Mouse (Mus musculus) NIH3T3 (cell line): ENCODE results near the gene 1810024B03Rik.

Experiments
- DNase-seq: peaks from one replicate; pipeline ENCODE4 v3.0.0-alpha.2; 2012; ENCODE audit warnings: low read depth

The 1810024B03Rik gene

GRCm38 (mm10) chr2:127182598-127183381, 25.3 kb downstream of the 1810024B03Rik start:
- DNase-seq: peak; percentile 84

DNA sequence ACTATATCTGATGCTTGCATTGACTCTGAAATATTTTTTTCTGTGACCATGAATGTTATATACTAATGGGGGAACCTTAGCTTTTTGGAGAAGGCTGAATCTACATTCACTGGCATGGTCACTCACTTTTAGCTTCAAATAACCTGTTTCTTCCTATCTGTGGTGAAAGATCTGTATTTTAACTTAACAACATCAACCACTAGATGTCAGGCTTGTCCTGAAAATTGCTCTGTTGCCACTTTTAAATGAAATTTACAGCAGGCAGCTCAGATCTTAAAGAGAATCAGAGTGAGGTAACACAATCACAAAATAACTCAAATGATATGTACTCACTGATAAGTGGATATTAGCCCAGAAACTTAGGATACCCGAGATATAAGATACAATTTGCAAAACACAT, 41.8 kb downstream of the 1810024B03Rik start:
- peak; percentile 79 for DNase-seq

DNA sequence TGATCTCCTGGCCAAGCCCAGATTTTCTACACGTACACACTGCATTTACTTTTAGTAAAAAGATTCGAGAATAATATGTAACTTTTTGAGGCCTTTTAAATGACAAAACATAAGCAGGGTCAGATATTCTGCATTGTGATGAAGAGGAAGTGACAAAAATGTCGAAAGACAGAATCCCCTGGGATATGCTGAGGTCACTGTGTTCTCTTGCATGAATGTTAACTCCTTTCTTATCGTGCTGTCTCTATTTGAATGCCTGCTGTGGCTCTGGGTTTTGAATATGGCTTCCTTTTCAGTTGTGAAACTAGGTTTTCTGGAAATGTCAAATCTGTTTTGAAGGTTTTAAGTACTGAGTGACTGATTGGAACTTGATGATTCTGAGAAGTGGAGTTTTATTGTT, 42.4 kb downstream of the 1810024B03Rik start:
- no peak for DNase-seq

DNA sequence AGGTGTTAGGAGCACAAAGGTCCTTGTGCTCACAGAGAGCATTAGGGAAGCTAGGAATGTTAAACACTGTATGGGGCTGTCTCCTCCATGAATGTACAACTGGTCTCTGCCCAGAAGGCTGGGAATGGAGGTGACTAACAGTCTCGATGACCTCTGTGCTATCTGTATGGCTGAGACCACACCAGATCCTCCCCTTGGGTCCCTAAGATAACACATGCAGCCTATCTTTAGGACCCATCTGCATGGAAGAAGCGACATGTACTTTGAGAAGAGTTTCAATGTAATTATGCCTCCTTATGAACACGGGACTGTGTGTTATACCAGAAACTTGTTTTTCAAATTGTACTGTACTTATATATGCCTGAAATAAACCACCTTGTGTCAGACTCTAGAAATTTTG, 62.4 kb downstream of the 1810024B03Rik start:
- DNase-seq: no peak

DNA sequence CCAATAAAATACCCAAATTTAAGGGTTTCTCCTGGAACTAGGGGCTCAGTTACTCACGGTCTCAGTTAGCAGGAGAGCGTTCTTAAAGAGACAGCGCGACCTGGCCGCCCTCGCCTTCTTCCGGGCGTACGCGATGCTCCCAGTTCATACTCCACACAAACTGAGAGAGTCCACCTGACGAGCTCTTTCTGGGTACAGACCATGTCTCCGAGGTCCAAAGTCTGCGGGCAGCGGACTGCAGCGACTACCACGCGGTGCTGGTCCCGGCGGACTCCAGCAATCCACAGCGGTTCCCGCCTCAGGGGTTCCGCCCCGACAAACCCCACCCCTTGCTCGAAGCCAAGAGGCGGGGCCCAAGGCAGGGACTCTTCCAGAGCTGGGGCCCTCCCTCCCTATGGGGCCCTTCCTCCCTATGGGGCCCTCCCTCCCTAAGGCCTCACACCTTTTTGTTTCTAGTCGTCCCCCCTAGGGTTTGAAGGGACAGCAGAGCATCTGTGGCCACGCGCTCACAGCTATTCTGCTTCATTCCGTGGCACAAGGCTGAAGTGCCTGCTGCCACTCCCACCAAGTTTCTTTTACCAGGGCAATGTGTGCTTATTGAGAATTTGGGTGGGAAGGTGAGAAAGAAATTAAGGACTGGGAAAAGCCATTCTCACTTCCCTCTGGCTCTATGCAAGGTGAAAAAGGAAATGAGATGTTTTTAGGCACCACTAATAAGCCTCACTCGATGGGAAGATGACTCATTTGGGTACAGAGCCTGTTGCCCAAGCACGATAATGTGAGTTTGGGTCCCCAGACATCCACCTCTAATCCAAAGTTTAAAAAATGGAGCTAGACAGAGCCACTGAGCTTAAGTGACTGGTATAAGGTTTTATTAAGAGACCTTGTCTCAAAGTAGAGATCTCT, 64.7 kb downstream of the 1810024B03Rik start, which contains the start of gene Itpripl1:
Gene Itpripl1 (minus strand): TSS at position 285 of the 906 bp plus-strand sequence.
- peak; percentile 84 for DNase-seq

GRCm38 (mm10) chr2:127142577-127143157, 65.4 kb downstream of the 1810024B03Rik start:
- DNase-seq: peak; percentile 45

DNA sequence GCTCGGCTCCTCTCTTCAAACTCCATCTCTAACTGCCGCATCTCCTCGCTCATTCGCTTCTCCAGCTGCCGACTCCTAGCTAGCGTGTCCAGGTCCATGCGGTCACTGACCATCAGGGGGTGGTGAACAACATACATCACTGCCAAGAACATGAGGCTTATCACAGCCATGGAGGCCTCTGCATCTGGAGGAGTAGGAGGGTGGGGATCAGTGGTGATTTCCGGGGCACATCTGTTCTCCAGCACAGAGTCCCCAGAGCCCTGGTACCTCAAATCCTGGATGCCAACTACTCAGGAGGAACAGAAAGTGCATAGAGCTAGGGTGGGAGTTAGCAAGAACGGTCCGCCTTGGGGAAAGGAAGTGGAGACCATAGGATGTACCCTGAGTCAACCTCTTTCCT, 66.0 kb downstream of the 1810024B03Rik start:
- DNase-seq: no peak

DNA sequence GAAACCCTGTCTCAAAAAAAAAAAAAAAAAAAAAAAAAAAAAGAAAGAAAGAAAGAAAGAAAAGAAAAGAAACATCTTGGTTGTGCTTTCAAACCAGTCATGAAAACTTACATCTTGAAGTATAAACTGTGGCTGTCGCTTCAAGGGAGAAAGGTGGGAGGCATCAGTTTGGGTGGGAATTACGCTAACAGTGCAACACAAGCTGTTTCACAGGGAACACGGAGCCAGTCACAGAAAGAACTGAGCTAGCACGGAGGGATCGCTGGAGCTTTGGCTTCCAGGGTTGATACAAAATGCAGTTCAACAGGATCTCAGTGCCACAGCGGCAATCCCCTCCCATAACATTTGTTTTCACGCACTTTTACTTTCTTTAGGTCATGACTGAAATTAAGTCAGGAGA, 68.1 kb downstream of the 1810024B03Rik start:
- DNase-seq: no peak

- DNase-seq: no peak
Measured at GRCm38 (mm10) chr2:127139605-127140004, 68.5 kb downstream of the 1810024B03Rik start.

DNA sequence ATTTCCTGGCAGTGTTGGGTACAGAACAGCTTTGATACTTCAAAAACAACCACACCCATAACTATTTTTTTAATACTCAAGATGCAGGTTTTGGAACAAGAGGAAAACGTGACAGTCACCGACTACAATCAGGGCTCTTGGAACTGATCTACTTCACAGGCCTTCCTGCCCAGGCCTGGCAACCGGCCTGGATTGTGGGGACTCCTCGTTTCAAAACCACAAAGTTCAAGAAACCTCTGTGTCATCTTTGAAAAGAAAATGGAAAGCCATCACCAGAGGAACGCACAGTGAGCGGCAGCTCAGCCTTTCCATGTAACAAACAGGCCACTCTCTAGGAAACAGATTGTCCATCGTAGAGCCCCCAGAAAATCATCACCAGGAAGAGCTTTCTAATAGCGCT, 69.0 kb downstream of the 1810024B03Rik start:
- peak; percentile 30 for DNase-seq

GRCm38 (mm10) chr2:127138449-127138848, 69.6 kb downstream of the 1810024B03Rik start:
- no peak for DNase-seq

DNA sequence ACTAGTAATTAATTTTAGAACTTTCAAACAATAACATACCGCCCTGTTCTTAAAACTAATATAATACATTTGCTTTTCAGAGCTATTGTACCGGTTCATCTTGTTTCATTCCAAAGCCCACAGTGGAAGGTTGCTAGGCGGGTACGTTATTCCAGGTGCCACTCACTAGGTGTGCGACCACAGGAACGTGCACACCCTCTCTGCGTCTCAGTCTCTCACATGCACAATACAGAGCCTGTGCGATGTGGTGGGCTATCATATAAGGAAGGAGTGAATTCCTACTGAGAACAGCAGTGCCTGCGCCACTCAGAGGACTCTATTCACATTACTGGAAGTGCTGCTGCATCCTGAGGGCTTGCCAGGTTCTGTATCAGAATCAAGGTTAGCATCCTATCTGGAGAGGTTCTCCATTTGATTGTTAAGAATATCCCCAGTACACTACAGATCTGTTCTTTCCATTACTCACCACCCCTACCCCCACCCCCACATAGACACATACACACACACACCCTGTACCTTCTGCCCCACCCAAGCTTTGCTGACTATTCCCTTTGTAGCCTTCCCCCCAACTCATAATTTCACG, 70.2 kb downstream of the 1810024B03Rik start:
- DNase-seq: no peak

- DNase-seq: peak; percentile 89
Measured at GRCm38 (mm10) chr2:127136979-127137378, 71.1 kb downstream of the 1810024B03Rik start.
